Mouse (Mus musculus) monocyte, adult 2 months (primary cell): ENCODE measurements around the gene Il21r.

Experiments used
- DNase-seq, 2 experiments: peaks; one replicate each; pipeline ENCODE4 v3.0.0; 2022; ENCODE audit warnings: low spot score in 2 of 2, low read depth in 1 of 2

Gene Il21r

GRCm38 (mm10) chr7:125574832-125575231 is 28.4 kb upstream of the Il21r start:
- no peak for DNase-seq

DNA sequence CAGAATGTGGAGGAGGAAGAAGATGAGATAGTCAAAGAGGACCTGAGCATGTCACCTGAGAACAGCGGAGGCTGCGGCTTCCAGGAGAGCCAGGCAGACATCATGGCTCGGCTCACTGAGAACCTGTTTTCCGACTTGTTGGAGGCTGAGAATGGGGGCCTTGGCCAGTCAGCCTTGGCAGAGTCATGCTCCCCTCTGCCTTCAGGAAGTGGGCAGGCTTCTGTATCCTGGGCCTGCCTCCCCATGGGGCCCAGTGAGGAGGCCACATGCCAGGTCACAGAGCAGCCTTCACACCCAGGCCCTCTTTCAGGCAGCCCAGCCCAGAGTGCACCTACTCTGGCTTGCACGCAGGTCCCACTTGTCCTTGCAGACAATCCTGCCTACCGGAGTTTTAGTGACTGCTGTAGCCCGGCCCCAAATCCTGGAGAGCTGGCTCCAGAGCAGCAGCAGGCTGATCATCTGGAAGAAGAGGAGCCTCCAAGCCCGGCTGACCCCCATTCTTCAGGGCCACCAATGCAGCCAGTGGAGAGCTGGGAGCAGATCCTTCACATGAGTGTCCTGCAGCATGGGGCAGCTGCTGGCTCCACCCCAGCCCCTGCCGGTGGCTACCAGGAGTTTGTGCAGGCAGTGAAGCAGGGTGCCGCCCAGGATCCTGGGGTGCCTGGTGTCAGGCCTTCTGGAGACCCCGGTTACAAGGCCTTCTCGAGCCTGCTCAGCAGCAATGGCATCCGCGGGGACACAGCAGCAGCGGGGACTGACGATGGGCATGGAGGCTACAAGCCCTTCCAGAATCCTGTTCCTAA is 27.3 kb upstream of the Il21r start:
- no peak for DNase-seq

- no peak for DNase-seq
These were observed 26.2 kb upstream of the Il21r start for GRCm38 (mm10) chr7:125576982-125577381.

DNA sequence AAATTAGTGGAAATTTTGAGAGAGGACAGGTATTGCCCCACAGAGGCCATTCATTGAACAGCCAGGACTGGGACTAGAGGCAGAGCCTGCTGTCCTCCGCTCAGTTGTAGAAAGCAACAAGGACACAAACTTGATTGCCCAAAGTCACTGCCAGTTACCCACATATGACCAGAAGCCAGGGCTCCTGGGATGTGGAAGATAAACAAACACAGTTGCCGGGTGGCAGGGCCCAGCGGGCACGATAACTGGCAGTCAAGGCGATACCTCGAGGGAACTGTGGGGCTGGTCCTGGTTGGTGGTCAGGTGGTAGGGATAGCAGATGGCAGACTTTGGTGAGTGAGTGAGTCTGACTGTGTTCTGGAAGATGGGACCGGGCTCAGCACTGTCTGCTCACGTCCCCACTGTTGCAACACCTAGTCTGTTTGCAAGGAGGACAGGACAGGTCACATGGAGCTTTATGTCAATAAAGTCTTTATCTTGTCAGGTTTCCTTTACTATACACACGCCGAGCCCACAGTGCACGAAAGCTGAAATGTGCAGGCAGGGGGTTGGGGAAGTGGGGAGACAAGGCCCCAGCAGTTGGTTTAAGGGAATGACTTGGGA is 25.6 kb upstream of the Il21r start:
- no peak for DNase-seq

- no peak for DNase-seq
These were observed 25.1 kb upstream of the Il21r start for GRCm38 (mm10) chr7:125578106-125578505.

DNA sequence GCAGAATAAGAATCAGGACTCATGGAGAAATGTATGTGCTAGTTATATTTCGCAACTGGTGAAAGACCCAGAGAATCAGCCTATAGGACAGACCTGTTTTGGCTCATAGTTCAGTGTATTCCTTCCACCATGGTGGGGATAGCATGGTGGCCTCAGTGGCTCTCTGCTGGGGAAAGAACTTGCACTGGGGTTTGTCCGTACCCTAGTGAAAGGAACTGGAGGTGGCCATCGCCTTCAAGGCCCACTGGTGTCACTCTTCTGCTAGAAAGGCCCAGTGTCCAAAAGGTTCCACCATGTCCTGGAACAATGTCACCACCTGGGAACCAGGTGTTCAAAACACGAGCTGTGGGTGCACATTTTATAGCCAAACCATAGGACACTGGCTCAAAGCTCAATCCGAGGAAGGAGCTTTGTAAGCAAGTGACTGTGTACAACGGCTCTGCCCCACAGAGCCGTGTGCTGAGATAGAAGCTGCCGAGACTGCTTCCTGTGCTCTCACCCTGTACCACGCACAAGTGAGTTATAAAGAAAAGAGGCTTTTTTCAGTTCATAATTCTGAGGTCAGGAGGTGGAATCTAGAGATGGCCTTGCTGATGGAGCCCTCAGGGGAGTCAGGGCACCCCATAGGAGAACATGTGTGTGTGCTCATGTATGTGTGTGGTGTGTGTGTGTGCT is 23.5 kb upstream of the Il21r start:
- DNase-seq = no peak

DNA sequence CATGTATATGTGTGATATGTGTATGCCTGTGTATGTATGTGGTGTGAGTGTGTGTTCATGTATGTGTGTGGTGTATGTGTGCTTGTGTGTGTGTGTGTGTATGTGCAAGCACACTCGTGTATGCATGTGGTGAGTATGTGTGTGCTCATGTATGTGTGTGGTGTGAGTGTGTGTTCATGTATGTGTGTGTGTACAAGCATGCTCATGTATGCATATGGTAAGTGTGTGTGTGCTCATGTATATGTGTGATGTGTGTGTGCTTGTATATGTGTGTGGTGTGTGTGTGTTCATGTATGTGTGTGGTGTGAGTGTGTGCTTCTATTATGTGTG is 23.0 kb upstream of the Il21r start:
- DNase-seq = no peak

DNA sequence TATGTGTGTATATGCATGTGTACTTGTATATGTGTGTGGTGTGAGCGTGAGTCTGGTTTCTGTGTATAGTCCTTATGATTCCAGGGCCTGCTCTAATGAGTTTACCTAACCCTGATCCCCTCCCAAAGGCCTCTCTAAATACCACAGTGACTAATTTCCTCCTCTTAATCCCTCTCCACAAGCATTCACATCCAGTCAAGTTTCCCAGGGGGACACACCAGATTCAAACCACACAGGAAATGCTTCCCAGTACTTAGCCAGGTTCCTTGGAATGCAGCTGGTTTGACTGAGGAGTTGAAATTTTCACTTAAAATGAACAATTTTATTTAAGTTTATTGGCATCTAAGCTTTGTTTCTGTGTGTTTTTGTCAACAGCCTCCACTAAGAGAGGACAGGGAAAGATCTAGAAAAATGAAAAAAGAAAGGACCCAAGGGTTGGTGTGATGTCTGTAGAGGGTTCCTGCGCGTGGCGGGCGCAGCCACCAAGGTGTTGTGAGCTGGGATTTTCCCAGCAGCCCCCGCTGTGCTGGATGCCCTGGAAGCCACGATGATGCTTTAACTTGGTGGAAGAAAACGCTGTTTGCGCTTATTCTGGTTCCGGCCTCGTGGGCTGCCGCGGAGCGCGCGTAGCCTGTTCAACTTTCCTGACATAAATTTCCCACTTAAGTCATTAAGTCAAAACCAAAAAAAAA is 22.5 kb upstream of the Il21r start:
- DNase-seq = no peak

DNA sequence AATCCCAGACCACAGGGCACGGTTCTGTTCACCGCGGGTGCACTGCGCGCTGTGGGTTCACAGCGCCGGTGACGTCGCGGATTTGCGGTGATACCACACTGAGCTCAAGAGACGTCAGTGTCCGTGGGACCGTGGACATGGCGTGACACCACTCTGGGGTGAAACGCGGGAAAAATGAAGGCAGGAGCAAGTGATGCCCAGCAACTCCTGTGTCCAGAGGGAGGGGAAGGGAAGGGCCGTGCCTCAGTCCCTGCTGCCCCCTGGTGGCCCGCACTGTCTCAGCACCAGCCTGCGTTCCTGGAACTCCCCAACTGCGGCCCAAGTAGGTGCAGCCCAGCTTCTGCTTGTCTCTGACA is 21.9 kb upstream of the Il21r start:
- peak; percentile 51 to 81 for DNase-seq

DNA sequence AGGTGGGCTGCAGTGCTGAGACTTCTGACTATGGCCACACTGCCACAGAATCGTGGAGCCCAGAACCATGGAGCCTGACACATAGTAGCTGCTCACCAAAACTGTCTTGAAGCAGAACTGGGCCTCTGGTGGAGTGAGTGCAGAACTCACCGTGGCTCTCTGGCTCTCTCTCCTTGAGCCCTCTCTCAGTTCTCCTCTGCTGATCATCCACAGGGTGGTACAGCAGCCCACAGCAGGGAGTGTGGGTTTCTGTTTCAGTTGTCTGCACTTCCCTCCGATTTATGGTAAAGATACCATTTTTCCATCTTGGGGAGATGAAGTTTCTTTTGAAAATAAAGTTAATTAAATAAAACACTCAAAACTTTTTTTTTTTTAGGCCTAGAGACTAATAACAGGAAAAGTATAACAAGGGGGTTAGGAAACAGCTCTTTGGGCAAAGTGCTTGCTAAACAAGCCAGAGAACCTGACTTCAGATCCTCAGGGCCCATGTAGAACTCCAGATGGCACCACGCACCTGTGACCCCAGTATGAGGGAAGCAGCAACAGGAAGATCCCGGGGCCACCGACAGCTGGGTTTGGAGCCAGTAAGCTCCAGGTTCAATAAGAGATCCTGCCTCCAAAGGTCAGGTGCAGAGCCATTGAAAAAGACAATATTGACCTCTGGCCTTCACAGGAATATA is 19.8 kb upstream of the Il21r start:
- DNase-seq = no peak

DNA sequence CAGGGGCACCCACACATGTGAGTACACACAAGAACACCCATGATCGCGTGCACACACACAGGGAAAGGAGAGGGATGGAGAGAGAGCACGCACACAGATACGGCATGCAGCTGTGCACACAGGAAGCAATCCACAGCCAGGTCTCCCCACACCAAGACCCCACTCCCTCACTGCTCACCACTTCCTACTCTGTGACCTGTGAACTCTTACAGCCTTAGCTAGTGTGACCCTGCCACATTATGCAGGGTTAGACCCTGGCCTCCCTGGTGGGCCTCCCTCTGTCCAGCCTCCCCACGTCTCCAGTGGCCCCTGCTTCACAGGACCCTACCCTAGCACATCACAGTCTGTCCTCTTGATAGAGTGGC is 19.2 kb upstream of the Il21r start:
- no peak for DNase-seq

GRCm38 (mm10) chr7:125586355-125586754 is 16.9 kb upstream of the Il21r start:
- DNase-seq = no peak

DNA sequence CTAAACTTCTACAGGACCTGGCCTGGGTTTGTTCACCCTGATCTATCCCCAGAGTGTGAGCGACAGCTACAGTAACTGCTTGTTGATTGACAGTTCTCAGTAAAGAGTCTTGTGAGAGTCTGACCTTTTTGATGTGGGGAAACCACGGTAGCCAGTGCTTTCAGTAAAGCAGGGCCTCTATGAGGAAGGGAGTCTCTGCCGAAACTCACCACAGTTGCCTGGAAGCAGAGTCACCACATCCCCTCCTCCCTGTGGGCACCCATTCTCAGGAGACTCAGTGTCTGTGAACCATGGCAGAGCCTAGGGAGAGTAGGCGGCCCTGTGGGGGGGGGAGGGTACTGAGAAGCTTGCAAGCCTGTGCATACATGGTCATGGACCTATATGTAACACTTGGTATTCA is 14.5 kb upstream of the Il21r start:
- DNase-seq = peak in 1 of 2 experiments; percentile 51

GRCm38 (mm10) chr7:125589896-125590295 is 13.3 kb upstream of the Il21r start:
- DNase-seq = no peak

GRCm38 (mm10) chr7:125593831-125594230 is 9.4 kb upstream of the Il21r start:
- peak in 1 of 2 experiments; percentile 37 for DNase-seq

DNA sequence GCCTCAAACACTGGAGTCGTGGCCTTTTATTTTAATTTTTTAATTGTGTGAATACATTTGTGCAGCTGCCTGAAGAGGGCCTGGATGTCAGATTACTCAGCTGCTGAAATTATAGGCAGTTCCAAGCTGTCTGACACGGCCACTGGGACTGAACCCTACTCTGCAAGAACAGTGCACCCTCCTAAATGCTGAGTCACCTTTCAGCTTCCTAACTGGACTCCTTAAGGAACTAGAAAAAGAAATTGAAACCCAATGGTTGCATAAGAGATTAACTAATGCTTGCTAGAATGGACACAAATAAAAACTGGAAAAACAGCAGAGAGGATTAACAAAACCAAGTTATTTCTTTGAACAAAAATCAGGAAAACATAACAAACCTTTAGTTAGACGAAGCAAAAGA is 6.8 kb upstream of the Il21r start:
- DNase-seq = no peak

DNA sequence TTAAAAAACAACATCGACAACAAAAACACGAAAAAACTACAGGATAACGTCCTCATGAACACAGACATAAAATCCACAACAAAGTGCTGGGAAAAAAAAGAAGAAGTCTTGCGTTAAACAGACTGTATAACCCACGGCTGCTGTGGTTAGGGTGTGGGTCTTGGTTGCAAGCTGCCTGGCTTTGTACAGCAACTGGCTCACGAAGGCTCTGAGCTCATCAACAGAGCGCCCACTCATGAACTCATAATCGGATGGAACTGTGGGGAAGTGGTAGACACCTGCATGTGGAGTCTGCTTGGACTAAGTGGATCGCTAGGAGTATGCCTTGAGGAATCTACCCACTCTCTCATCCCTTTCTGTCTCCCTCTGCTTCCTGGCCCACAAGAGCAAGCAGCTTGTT is 6.1 kb upstream of the Il21r start:
- DNase-seq = peak in 1 of 2 experiments; percentile 19

- no peak for DNase-seq
These were observed 5.5 kb upstream of the Il21r start for GRCm38 (mm10) chr7:125597516-125598347.

DNA sequence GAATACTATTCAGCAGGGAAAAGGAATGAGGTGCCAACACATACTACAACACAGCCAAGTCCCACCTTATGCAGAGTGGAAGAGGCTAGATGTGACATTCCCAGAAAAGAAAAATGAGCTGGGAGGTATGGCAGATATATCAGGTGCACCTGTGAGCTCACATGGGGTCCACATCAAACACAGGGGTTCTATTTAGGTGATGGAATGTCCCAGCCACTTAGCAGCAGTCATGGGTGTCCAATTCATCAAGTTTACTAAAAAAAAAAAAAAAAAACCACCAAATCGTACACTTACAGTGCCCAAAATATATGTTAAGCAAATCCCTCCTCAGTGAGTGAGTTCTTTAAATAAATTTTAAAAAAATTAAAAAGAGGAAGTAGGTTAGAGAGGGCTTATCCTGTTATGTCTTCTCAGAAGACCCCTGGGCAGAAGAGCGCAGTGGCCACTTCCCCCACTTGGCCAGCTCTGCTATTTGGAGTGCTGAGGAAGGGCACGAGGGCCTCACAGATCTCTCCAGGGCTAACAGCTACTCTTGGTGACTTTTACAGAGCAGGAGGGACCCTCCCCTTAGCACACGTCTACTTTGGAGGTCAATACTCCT is 3.8 kb upstream of the Il21r start:
- DNase-seq = no peak

DNA sequence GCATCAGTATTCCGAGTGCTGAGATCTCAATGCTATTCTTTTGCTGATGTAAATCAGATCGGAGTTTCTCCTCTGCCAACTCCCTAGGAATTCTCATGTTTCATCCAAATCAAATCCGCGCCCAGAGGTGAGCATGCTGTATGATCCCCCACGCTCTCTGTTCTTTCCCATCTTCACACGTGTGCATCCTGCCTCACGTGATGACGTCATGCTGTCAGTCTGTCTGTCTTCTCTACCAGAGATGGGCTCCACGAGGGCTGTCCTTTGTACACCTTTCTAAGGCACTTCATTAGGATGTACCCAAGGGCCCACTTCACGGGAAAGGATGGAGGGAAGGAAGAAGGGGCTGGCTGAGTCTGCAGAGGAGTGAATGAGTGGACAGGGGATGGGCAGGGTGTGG is 3.1 kb upstream of the Il21r start:
- DNase-seq = no peak
